Mouse (Mus musculus) brain, adult 2 months (tissue): Measurements from ENCODE around the gene Ifi211.
"Not testable (repeated sequence)": the region's sequence is repeated elsewhere in the genome, so short reads cannot be mapped to it uniquely, and the experiment has no call there.

Source experiments
- DNase-seq: peaks from one replicate; pipeline ENCODE4 v3.0.0; 2011; ENCODE audit warnings: low read depth, low spot score

The Ifi211 gene

GRCm38 (mm10) chr1:173912548-173913255 lies at the start of gene Ifi211:
TSS of gene Ifi211 (minus strand) at chr1:173913046.
- DNase-seq = peak; percentile 0

GRCm38 (mm10) chr1:173961491-173961890 lies 48.6 kb upstream of the Ifi211 start:
- not testable (repeated sequence) for DNase-seq

DNA sequence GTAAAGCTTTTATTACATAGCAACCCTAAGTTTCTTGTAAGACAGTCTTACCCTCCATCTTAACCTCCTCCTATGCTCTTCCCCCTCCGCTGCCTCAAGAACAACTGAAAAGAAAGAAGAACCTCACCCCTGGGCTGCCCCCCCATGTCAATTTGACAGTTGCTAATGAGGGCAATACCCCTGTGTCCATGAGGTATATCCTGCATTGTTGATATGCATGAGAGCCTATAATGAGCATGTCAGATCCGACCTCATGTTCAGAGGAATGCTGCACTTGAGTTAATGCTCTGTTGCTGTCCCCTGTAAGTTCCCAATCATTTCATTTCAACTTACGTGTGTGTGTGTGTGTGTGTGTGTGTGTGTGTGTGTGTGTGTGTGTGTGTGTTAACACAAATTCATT lies 47.2 kb upstream of the Ifi211 start:
- DNase-seq = not testable (repeated sequence)

- not testable (repeated sequence) for DNase-seq
Measured at GRCm38 (mm10) chr1:173955839-173956527, 43.1 kb upstream of the Ifi211 start.

DNA sequence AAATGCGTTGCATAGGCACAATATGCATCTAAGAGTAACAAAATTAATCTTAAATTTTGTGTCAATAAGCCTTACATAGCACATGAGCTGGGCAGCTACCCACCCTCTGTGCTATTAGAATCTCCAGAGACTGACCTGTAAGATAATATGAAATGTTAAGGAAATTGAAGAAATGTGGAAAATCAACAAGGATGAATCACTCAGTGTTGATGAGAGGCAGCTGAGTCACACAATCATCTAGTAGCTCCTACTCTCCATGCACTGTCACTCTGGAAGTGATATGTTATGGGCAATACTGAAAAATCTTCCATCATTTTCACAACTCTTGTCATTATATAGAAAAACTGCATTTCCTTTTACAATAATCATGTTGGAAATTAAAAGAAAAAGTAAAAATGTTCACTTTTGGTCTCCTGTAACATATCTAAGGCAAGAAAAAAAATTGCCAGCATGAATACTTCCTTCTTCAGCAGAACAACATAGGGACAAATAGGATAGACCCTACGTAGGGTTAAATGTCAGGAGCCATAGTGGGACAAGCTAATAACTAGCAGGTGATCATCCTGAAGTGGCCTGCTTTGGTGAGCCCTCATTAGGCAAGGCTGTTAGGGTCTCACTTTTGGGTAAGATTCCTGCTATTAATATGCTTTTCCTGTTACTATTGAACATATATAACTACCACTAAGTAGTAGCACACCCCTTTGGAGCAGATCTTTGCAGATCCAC lies 42.4 kb upstream of the Ifi211 start:
- DNase-seq = peak; percentile 8

DNA sequence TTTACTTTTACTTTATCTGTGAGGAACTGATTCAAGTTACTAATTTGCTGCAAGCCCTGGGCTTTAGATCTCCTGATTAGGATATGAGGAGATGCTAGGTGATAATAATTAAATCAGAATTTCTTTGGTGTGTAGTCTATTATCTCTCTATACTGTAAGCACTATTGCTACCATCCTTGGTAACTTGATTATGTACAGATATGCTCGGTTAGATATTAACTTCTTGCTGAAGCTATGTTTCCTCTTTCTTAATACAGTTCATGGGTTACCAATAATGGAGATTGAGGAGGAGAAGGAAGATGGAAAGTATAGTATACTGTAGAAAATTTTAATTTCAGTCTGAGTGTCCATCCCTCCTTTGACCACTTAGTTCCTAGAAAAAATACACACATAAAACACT lies 40.7 kb upstream of the Ifi211 start:
- DNase-seq = no peak

DNA sequence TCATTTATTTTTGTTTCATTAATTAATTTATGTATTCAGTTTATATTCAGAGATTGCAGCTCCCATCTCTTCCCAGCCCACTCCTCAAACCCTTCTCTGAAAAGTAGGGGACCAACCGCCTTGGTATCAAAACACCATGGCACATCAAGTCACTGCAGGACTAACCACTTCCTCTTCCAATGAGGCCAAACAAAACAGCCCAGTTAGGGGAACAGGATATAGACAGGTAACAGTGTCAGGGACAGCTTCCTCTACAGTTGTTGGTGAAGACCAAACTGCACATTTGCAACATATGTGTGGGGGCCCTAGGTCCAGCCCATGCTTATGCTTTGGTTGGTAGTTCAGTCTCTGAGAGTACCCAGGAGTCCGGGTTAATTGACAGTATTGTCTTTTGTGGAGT lies 36.2 kb upstream of the Ifi211 start:
- DNase-seq = not testable (repeated sequence)

DNA sequence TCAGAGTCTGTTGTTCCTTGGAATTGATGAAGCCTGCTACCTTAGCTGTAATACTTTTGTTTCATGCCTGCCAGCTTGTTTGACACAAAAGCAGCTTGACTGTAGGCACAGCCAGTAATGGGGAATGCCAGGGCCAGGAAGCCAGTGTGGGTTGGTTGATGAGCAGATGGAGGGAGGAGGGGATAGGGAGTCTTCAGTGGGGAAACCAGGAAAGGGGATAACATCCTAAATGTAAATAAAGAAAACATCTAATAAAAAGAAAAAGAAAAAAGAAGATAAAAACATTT lies 29.9 kb upstream of the Ifi211 start:
- DNase-seq = peak; percentile 42

GRCm38 (mm10) chr1:173941924-173942779 lies 29.3 kb upstream of the Ifi211 start, which contains the start of the genes Mndal and Ifi203:
TSS of gene Mndal (minus strand) at chr1:173942491.
TSS of gene Ifi203 (minus strand) at chr1:173942672.
- DNase-seq = not testable (repeated sequence)

- DNase-seq = not testable (repeated sequence)
Measured at GRCm38 (mm10) chr1:173941522-173941921, 28.7 kb upstream of the Ifi211 start.

- not testable (repeated sequence) for DNase-seq
Measured at GRCm38 (mm10) chr1:173919279-173919678, 6.4 kb upstream of the Ifi211 start.

- no peak for DNase-seq
Measured at GRCm38 (mm10) chr1:173914559-173914958, 1.7 kb upstream of the Ifi211 start.

GRCm38 (mm10) chr1:173913256-173913791 lies 478 bp upstream of the Ifi211 start:
- DNase-seq = not testable (repeated sequence)

DNA sequence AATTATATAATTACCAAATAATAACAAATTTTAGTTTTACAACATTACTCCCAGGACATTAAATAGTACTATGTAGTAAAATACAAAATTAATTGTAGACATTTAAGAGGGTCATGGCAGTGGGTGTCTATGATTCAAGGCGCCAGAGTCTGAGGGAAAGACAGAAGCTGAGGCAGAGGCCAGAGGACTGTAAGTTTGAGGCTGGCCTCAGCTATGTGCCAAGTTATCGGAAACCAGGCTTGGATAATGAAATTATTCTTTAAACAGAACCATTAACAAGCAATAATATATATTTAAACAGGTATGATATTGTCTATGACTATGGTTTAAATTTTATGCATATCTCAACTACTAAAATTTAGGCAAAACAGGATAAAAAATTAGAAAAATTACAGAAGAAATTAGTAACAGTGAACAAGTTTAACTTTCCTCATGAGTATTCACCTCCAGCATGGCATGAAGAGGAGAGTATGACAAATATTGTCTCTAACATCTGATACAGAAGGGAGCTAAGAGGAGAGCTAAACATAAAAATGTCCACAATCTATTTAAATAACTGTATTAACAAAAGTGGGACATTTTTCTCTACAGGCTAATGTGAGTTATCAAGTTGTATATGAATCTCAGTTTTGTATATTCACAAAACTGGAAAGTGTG lies 910 bp downstream of the Ifi211 start:
- DNase-seq = no peak

DNA sequence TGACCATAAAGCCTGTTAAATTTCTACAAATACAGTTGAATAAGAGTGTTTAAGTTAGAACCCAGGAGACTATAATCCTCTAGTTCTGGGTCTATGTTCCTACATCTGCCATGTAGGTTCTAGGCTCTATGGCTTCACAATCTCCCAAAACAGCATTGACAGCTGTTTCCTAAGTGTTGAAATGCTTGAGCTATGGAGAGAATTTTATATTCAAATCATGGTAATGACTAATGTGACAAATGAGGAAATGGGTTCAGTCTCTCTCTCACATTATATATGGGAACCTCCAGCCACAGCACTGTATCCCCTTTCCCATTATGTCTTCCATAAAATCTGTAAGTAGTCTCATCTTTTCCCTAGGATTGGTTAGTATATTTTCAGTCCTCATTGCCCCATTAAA lies 4.5 kb downstream of the Ifi211 start:
- DNase-seq = not testable (repeated sequence)

GRCm38 (mm10) chr1:173905885-173906284 lies 7.0 kb downstream of the Ifi211 start:
- not testable (repeated sequence) for DNase-seq

GRCm38 (mm10) chr1:173889741-173890140 lies 23.1 kb downstream of the Ifi211 start:
- not testable (repeated sequence) for DNase-seq

DNA sequence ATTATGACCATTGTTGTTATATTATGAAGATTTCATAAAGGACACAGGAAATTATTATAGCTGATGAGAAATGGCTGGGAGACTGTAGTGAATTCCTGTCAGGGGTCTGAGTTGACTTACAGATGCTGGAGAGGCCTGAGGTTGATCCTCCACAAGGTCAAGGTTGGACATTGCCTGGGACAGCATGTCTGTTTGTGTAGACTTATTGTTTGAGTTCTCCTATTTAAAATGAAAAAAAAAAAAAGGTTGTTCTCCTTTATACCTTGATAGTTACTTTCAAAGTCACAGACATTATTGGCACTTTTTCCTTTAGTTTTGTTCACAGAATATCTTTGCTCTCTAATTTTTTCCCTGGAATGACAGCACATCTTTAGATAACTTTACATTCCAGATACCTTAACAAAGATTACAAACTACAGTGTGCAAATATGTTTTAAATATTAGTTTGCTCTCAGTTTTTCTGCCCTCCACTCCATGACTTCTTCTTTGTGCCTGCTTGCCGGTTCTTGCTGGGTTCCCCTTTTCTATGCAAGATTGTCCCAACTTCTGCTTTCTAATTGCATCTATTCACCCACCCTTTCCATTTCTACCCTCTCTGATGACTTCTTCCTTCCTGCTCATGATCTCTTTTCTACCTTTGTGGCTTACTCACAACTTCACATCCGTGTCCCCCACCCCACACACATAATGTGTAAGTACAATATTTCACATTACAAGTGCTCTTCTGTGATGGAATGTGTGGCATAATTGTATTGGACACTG lies 25.6 kb downstream of the Ifi211 start:
- DNase-seq = not testable (repeated sequence)

GRCm38 (mm10) chr1:173880004-173880666 lies 32.7 kb downstream of the Ifi211 start:
- peak; percentile 62 for DNase-seq
